Mouse (Mus musculus) forebrain, embryonic 15.5 days (tissue): ENCODE measurements around the gene Dbn1. TPM values are rescaled to one million over a fixed set of nuclear protein-coding genes. Genes with fewer than 3 reads are reported as not detected.
A peak's percentile ranks its signal among the peaks of the same experiment; 100 is the strongest.

Source experiments
- ATAC-seq: fragments of 200-750 bp; cut with Nextera tagmentation; replicated peaks from 2 replicates; pipeline ENCODE4 v1.8.0; 2017; ENCODE audit warnings: mild to moderate bottlenecking, moderate TSS enrichment, moderate library complexity
- H3K27ac ChIP-seq: fragments of 300-500 bp; sonication (generic); replicated peaks from 2 replicates; pipeline ENCODE4 v1.5.1; 2015; ENCODE audit warnings: mild to moderate bottlenecking, inconsistent platforms
- H3K27me3 ChIP-seq: fragments of 300-500 bp; sonication (generic); 2 replicates; pipeline ENCODE4 v1.6.1; 2015; ENCODE audit warnings: inconsistent platforms
- H3K36me3 ChIP-seq: fragments of 300-500 bp; sonication (generic); 2 replicates; pipeline ENCODE4 v1.6.1; 2015; ENCODE audit warnings: mild to moderate bottlenecking, inconsistent platforms
- H3K4me1 ChIP-seq: fragments of 300-500 bp; sonication (generic); 2 replicates; pipeline ENCODE4 v1.6.1; 2015; ENCODE audit warnings: inconsistent platforms
- H3K4me2 ChIP-seq: fragments of 300-500 bp; sonication (generic); replicated peaks from 2 replicates; pipeline ENCODE4 v1.6.1; 2015; ENCODE audit warnings: mild to moderate bottlenecking, inconsistent platforms
- H3K4me3 ChIP-seq: fragments of 300-500 bp; sonication (generic); 2 replicates; pipeline ENCODE4 v1.5.1; 2015; ENCODE audit warnings: mild to moderate bottlenecking, inconsistent platforms
- H3K9ac ChIP-seq: fragments of 300-500 bp; sonication (generic); replicated peaks from 2 replicates; pipeline ENCODE4 v1.6.1; 2015; ENCODE audit warnings: mild to moderate bottlenecking, inconsistent platforms
- H3K9me3 ChIP-seq: fragments of 300-500 bp; sonication (generic); 2 replicates; pipeline ENCODE4 v1.6.1; 2016; ENCODE audit warnings: inconsistent platforms
- WGBS: fragments of 180-500 bp; shearing (Covaris S2); methylation state at CpG from one replicate; pipeline ENCODE4 v1.1.7; 2015; ENCODE audit warnings: mixed read lengths; 5-methylcytosine and 5-hydroxymethylcytosine counted together
- polyA plus RNA-seq: library from polyadenylated mRNA; unstranded; fragments of >200 nt; fragmentation: Nextera tagmentation; extraction: Ambion mirVana; gene quantifications from 2 replicates; pipeline ENCODE4 v1.2.1, GENCODE M21; 2015

Gene Dbn1
- polyA plus RNA-seq, 1 experiment from 2014 or later: 732 TPM

DNA sequence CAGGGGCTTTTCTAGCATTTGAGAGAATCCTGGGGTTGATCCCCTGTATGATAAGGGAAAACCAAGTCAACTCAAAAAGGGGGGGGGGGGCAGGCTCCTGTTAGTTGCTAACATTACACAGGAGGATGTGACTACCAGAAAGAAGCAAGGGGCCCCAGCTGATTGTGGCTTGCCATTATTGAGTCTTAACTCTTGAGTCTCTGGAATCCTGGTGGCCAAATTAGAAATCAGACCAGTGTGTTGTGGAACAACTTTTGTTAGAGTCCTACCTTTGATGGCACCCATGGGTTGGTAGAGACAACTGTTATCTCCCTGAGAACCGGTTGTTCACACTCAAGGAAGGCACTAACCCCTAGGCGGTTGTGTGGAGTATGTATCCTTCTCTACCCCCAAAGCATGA lies 24.9 kb downstream of the Dbn1 start:
- H3K27me3 ChIP-seq: no peaks in the 10 kb centered on the region
- ATAC-seq: no peak
- peaks cover 24% of the 10 kb centered on the region for H3K36me3 ChIP-seq
- peak overlapping the region; percentile 81; the same call in 1 of the 2 replicates for H3K4me3 ChIP-seq
- H3K4me1 ChIP-seq: peaks cover 37% of the 10 kb centered on the region
- H3K4me2 ChIP-seq: no peak overlapping the region
- no peak overlapping the region for H3K9ac ChIP-seq
- H3K27ac ChIP-seq: peak overlapping the region; percentile 97; the same call in 1 of the 2 replicates
- no peaks in the 10 kb centered on the region for H3K9me3 ChIP-seq
- 46% methylated on average over 2 of the region's 2 CpGs for WGBS

DNA sequence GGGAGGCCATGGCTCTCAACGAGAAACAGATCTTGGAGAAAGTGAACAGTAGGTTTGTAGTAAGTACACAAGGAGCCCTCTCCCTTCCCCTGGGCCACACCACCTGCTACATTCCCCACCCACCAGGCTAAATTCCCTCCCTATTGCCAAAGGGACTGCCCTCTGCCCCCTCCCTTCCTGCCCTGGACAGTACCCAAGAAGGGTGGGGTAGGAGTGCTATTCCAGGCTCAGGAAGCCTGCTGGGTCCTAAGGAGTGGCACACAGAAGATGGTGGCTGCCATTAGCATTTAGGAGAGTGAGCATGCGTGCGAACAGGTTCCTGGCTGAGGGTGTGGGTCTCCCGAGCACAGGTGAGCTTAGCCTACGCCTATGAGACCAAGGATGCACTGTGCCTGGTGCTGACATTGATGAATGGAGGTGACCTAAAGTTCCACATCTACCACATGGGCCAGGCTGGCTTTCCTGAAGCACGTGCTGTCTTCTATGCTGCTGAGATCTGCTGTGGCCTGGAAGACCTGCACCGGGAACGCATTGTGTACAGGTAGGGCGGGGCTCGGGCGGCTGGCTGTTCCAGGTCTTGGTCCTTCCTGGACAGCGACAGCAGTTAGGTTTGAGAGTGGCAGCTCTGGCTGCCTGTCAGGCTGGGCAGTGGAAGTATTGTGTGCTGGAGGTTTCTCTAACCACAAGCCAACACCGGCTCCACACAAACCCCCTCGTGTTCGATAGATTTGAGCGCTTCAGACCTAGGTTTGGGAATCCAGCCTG lies 35.9 kb downstream of the Dbn1 start:
- H3K4me3 ChIP-seq: no peak overlapping the region
- H3K9me3 ChIP-seq: no peaks in the 10 kb centered on the region
- peaks cover 8% of the 10 kb centered on the region for H3K4me1 ChIP-seq
- H3K27me3 ChIP-seq: no peaks in the 10 kb centered on the region
- no peak overlapping the region for H3K27ac ChIP-seq
- 95% methylated on average over 16 of the region's 16 CpGs for WGBS
- no peak for ATAC-seq
- no peak overlapping the region for H3K9ac ChIP-seq
- no peak overlapping the region for H3K4me2 ChIP-seq
- H3K36me3 ChIP-seq: peaks cover 55% of the 10 kb centered on the region

DNA sequence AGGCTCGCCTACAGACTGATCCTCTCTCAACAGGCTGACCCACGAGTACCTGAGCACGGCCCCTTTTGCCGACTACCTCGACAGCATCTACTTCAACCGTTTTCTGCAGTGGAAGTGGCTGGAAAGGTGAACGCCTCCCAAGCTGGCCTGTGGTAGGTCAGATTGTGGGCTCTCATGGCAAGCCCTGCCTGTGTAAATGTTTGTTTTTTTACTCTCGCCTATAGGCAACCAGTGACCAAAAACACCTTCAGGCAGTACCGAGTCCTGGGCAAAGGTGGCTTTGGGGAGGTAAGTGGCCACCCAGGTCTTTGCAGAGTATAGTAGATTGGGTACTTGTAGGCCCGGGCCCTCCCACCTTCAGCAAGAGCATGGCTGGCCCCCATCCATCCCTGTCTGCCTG lies 36.6 kb downstream of the Dbn1 start:
- WGBS: 95% methylated on average over 10 of the region's 10 CpGs
- H3K36me3 ChIP-seq: peaks cover 54% of the 10 kb centered on the region
- H3K9me3 ChIP-seq: no peaks in the 10 kb centered on the region
- no peak overlapping the region for H3K4me2 ChIP-seq
- H3K27me3 ChIP-seq: no peaks in the 10 kb centered on the region
- ATAC-seq: no peak
- peaks cover 14% of the 10 kb centered on the region for H3K4me1 ChIP-seq
- H3K27ac ChIP-seq: no peak overlapping the region
- H3K4me3 ChIP-seq: no peak overlapping the region
- H3K9ac ChIP-seq: no peak overlapping the region

DNA sequence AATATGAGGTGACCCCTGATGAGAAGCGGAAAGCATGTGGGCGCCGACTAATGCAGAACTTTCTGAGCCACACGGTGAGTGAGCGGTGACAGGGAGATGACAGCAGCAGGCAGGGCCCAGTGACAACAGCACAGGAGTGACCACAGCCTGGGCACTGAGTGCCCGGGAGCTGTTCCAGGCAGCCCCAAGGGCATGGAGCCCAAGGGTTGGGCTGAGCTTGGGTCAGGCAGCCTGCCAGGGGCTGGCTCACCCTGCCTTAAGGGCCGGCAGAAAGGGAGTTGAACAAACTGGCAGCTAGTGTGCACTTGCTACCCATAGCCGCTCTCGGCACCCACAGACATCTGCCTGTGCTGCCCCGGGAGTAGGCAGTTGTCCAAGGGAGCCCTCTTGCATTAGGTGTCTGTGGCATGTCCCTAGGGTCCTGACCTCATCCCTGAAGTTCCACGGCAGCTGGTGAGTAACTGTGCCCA lies 37.4 kb downstream of the Dbn1 start:
- H3K4me3 ChIP-seq: no peak overlapping the region
- H3K36me3 ChIP-seq: peaks cover 50% of the 10 kb centered on the region
- peaks cover 22% of the 10 kb centered on the region for H3K4me1 ChIP-seq
- H3K27me3 ChIP-seq: no peaks in the 10 kb centered on the region
- ATAC-seq: no peak
- H3K9ac ChIP-seq: no peak overlapping the region
- no peak overlapping the region for H3K4me2 ChIP-seq
- WGBS: 89% methylated on average over 11 of the region's 11 CpGs
- H3K9me3 ChIP-seq: no peaks in the 10 kb centered on the region
- no peak overlapping the region for H3K27ac ChIP-seq

DNA sequence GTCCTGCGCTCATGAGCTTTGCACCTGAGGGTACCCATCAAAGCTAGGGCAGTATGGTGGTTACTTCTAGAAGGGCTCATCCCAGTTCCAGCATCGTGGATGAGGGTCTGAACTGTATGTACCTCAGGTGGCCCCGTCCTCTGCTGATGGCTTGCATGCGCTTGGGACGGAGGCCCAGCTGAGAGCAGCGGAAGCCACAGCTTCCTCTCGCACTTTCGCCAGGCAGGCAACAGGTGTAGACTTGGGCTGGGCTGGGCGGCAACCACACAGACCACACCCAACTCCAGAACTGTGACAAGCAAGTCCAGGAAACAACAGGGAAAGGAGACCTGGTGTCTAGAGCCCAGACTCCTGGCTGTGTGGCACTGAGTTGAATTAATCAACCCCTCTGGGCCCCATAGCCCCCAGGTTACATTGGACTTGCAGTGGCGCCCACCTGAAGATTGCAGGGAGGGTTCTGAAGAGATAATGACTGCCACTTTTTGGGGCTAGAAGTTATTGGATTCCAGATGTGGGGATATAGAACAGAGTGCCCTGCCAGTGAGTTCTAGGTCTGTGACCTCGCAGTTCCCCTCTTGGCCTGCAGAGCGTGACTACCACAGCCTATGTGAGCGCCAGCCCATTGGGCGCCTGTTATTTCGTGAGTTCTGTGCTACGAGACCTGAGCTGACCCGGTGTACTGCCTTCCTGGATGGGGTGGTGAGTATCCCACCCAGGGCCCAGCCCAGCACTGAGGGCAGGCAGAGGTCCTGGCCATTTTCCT lies 38.1 kb downstream of the Dbn1 start:
- no peak overlapping the region for H3K27ac ChIP-seq
- H3K4me2 ChIP-seq: no peak overlapping the region
- H3K36me3 ChIP-seq: peaks cover 45% of the 10 kb centered on the region
- ATAC-seq: no peak
- no peaks in the 10 kb centered on the region for H3K9me3 ChIP-seq
- WGBS: 90% methylated on average over 17 of the region's 17 CpGs
- H3K4me1 ChIP-seq: peaks cover 22% of the 10 kb centered on the region
- no peaks in the 10 kb centered on the region for H3K27me3 ChIP-seq
- no peak overlapping the region for H3K4me3 ChIP-seq
- H3K9ac ChIP-seq: no peak overlapping the region

DNA sequence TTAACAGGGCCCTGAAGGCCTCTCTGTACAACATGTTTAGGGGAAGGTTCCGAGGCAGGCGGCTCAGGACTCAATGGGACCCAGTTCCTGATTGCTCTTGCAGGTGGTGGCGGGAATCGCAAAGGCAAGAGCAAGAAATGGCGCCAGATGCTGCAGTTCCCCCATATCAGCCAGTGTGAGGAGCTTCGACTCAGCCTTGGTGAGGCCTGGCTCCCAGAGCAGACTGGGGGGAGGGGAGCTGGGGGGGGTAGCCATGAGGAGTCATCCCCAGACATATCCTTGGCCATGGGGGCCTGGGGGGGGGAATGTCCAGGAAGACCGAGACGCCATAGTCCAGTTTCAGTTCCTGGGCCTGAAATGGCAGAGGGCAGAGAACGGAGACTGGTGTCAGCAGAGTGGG lies 38.7 kb downstream of the Dbn1 start:
- H3K4me3 ChIP-seq: no peak overlapping the region
- H3K27ac ChIP-seq: no peak overlapping the region
- H3K4me2 ChIP-seq: no peak overlapping the region
- WGBS: 91% methylated on average over 9 of the region's 9 CpGs
- peaks cover 41% of the 10 kb centered on the region for H3K36me3 ChIP-seq
- H3K9me3 ChIP-seq: no peaks in the 10 kb centered on the region
- H3K9ac ChIP-seq: no peak overlapping the region
- peaks cover 22% of the 10 kb centered on the region for H3K4me1 ChIP-seq
- ATAC-seq: no peak
- no peaks in the 10 kb centered on the region for H3K27me3 ChIP-seq

DNA sequence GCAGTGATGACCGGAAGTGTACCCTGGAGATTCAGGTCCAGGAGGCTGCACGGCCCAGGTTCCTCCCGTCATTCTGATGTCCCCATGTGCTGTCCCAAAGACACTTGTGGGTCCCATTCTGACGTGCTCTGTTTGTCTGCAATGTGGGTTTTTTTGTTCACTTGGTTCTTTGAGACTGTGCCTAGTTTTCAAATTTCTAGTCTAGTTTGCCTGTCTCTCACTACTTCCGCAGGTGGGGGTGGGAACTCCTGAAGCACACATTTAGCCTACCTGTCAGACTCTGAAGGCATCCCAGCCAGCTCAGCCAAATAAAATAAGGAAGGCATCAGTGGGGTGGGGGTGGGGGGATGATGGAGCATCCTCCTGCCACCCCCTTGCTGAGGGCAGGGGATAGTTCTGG lies 39.8 kb downstream of the Dbn1 start:
- ATAC-seq: no peak

DNA sequence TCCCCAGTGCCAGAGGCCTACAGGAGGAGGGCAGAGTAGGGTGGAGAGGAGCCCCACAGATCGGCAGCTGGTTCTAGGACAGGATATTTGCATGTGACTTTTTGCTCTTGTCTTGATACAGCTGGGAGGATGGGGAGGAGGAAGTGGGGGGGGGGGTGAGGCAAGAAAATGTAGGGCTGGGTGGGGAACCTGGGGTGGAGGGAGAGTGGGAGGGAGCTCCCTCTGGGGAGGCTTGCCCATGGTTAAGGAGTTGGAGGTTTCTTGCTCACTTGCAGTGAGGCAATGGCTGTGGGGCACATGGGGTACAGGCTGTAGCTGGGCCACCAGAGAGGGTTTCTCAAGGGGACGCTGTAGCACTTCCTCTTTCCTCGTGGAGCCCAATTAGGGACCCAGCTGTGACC lies 40.4 kb downstream of the Dbn1 start:
- ATAC-seq: no peak
- Histone ChIP-seq H3K27ac (no peak overlapping the region), H3K4me1 (peaks cover 29% of the 10 kb centered on the region), H3K4me3 (no peak overlapping the region), H3K36me3 (peaks cover 26% of the 10 kb centered on the region), H3K27me3 (no peaks in the 10 kb centered on the region), H3K9me3 (no peaks in the 10 kb centered on the region), H3K4me2 (no peak overlapping the region), H3K9ac (no peak overlapping the region)
- WGBS: 76% methylated on average over 3 of the region's 3 CpGs

More for the DNA sequence above, 39.8 kb downstream of the Dbn1 start:
- H3K4me2 ChIP-seq: no peak overlapping the region
- H3K36me3 ChIP-seq: peaks cover 32% of the 10 kb centered on the region
- no peaks in the 10 kb centered on the region for H3K27me3 ChIP-seq
- 91% methylated on average over 5 of the region's 5 CpGs for WGBS
- no peak overlapping the region for H3K27ac ChIP-seq
- no peaks in the 10 kb centered on the region for H3K9me3 ChIP-seq
- no peak overlapping the region for H3K4me3 ChIP-seq
- peaks cover 29% of the 10 kb centered on the region for H3K4me1 ChIP-seq
- H3K9ac ChIP-seq: no peak overlapping the region

DNA sequence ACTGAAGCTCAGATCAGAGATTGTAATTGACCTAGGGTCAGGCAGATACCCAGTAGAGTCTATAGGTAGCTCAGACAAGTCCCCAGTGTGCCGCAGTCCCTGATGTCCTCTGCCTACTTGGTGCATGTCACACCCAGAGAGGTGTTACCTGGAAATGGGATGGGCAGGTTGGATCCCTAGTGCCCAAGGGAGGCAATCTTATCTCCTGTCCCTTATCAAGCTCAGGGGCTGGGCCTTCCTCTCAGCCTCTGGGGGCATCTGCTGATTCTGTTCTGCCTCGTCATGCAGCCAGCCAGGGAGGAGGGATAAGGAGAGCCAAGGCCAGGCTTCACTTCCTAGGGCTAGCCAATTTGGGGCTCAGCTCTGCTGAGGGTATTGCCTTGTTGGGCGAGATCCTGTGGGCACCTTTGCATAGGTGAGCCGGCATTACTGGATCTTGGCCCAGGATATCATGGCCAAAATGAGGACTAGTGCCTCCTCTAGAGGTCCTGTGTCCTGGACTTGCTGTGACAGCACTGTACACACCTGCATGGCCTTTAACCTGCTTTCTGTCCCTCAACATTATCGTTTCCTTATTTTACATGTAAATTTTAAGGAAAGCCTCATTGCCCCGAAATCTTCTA lies 41.3 kb downstream of the Dbn1 start:
- ATAC-seq: no peak
- no peak overlapping the region; the same call in 1 of the 2 replicates for H3K9ac ChIP-seq
- H3K9me3 ChIP-seq: no peaks in the 10 kb centered on the region
- 85% methylated on average over 6 of the region's 6 CpGs for WGBS
- H3K4me2 ChIP-seq: peak overlapping the region; percentile 72
- H3K4me3 ChIP-seq: peak overlapping the region; percentile 69
- no peak overlapping the region for H3K27ac ChIP-seq
- peaks cover 16% of the 10 kb centered on the region for H3K36me3 ChIP-seq
- H3K27me3 ChIP-seq: no peaks in the 10 kb centered on the region
- H3K4me1 ChIP-seq: peaks cover 29% of the 10 kb centered on the region

DNA sequence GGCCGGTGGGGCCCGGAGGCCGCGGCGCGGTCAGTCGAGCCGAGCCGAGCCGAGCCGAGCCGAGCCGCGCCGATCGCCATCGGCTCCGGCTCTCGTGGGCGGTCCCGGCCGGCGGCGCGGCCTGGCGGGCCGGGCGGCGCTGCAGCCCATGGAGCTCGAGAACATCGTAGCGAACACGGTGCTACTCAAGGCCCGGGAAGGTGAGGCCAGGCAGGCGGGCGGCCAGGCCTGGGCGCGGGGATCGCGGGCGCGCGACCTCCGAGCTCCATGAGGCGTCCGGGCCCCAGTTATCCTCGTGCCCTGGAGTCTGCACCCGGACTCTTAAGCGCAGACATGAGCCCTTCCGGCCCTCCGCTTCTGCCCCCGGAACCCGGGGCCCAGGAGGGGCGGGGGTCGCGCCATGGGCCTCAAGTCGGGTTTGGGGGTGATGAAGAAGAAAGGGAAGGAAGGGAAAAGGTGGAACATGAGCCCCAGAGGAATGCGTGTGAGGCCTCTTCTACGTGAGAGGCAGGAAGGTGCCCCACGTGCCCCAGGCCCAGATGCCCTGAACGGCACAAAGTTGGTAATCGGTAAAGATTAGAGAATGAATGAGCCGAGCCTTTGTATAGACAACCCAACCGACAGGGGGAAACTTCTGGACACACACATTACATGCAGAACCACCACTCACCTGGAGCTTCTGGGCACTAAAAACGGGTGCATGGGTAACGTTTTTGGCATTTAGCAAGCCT lies 42.4 kb downstream of the Dbn1 start:
- Histone ChIP-seq H3K4me2 (peak overlapping the region; percentile 72), H3K4me3 (peak overlapping the region; percentile 69), H3K27me3 (no peaks in the 10 kb centered on the region), H3K9ac (peak overlapping the region; percentile 81), H3K27ac (peak overlapping the region; percentile 97), H3K9me3 (no peaks in the 10 kb centered on the region), H3K4me1 (peaks cover 29% of the 10 kb centered on the region), H3K36me3 (peaks cover 6% of the 10 kb centered on the region)
- ATAC-seq: no peak
- under 1% methylated on average over 59 of the region's 66 CpGs for WGBS

DNA sequence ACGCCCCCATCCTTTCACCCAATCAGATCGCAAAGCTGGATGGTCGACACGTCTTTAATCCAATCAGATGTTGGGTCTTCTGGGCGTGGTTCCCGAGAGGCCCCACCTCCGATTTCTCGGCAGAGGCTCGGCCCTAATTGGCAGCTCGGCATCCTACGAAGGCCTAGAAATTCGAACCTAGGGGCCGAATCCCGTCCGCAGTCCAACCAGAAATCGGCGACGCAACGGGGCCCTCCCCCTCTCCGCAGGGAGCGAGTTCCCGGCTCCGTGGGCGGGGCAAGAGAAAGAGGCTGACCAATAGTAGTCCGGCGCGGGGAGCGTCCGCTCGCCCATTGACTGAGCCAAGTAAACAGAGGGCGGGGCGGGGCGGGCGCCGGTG lies 43.0 kb downstream of the Dbn1 start, which contains the start of gene Grk6:
Grk6 (plus strand) TSS at position 136 of the 379 bp plus-strand sequence.
- Histone ChIP-seq H3K27me3 (no peaks in the 10 kb centered on the region), H3K4me1 (peaks cover 29% of the 10 kb centered on the region), H3K4me3 (peak within 1 kb of the TSS; percentile 69), H3K9me3 (no peaks in the 10 kb centered on the region), H3K4me2 (peak within 1 kb of the TSS; percentile 72), H3K27ac (peak within 1 kb of the TSS; percentile 97), H3K9ac (peak within 1 kb of the TSS; percentile 81), H3K36me3 (0 out of 2 replicates have a peak, but pooled peaks cover 3% of the 10 kb centered on the region)
- ATAC-seq: peak; percentile 97
- 0% methylated on average over 35 of the region's 35 CpGs for WGBS
